Mouse (Mus musculus) midbrain, embryonic 13.5 days (tissue): ENCODE data around the gene Phf21a. TPM values are rescaled to one million over a fixed set of nuclear protein-coding genes. Genes with fewer than 3 reads are reported as not detected.

ENCODE experiments used
- ATAC-seq: fragments of 200-750 bp; cut with Nextera tagmentation; 2 replicates; pipeline ENCODE4 v1.8.0; 2017; ENCODE audit warnings: mild to moderate bottlenecking, moderate TSS enrichment, moderate library complexity
- H3K27ac ChIP-seq: fragments of 300-500 bp; sonication (generic); 2 replicates; pipeline ENCODE4 v1.5.1; 2015; ENCODE audit warnings: inconsistent platforms, mild to moderate bottlenecking, moderate library complexity
- H3K27me3 ChIP-seq: fragments of 300-500 bp; sonication (generic); 2 replicates; pipeline ENCODE4 v1.6.1; 2015; ENCODE audit warnings: mild to moderate bottlenecking, inconsistent platforms
- H3K36me3 ChIP-seq: fragments of 300-500 bp; sonication (generic); 2 replicates; pipeline ENCODE4 v1.6.1; 2015; ENCODE audit warnings: mild to moderate bottlenecking, inconsistent platforms
- H3K4me1 ChIP-seq: fragments of 300-500 bp; sonication (generic); replicated peaks from 2 replicates; pipeline ENCODE4 v1.6.1; 2015; ENCODE audit warnings: inconsistent platforms
- H3K4me2 ChIP-seq: fragments of 300-500 bp; sonication (generic); replicated peaks from 2 replicates; pipeline ENCODE4 v1.6.1; 2015; ENCODE audit warnings: moderate library complexity, mild to moderate bottlenecking, inconsistent platforms
- H3K4me3 ChIP-seq: fragments of 300-500 bp; sonication (generic); replicated peaks from 2 replicates; pipeline ENCODE4 v1.5.1; 2015; ENCODE audit warnings: mild to moderate bottlenecking, inconsistent platforms
- H3K9ac ChIP-seq: fragments of 300-500 bp; sonication (generic); replicated peaks from 2 replicates; pipeline ENCODE4 v1.6.1; 2015; ENCODE audit warnings: mild to moderate bottlenecking, inconsistent platforms
- H3K9me3 ChIP-seq: fragments of 300-500 bp; sonication (generic); 2 replicates; pipeline ENCODE4 v1.6.1; 2016; ENCODE audit warnings: mild to moderate bottlenecking, inconsistent platforms
- WGBS: fragments of 180-500 bp; shearing (Covaris S2); methylation state at CpG from one replicate; pipeline ENCODE4 v1.1.7; 2015; 5-methylcytosine and 5-hydroxymethylcytosine counted together
- polyA plus RNA-seq: library from polyadenylated mRNA; unstranded; fragments of >200 nt; fragmentation: Nextera tagmentation; extraction: Ambion mirVana; gene quantifications from 2 replicates; pipeline ENCODE4 v1.2.1, GENCODE M21; 2015

Phf21a gene
- polyA plus RNA-seq, 1 experiment from 2014 or later, result 48.8 TPM

GRCm38 (mm10) chr2:92164291-92164690, 71.4 kb downstream of the Phf21a start:
- Histone ChIP-seq H3K4me3 (no peak overlapping the region), H3K9me3 (no peaks in the 10 kb centered on the region), H3K36me3 (no peaks in the 10 kb centered on the region), H3K4me1 (no peaks in the 10 kb centered on the region), H3K9ac (no peak overlapping the region), H3K27me3 (no peaks in the 10 kb centered on the region), H3K4me2 (no peak overlapping the region), H3K27ac (no peak overlapping the region)
- WGBS, result 56% methylated on average over 10 of the region's 10 CpGs
- ATAC-seq, result no peak

GRCm38 (mm10) chr2:92166950-92167349, 74.0 kb downstream of the Phf21a start:
- no peak overlapping the region for H3K27ac ChIP-seq
- no peaks in the 10 kb centered on the region for H3K9me3 ChIP-seq
- H3K9ac ChIP-seq, result no peak overlapping the region
- no peaks in the 10 kb centered on the region for H3K36me3 ChIP-seq
- H3K27me3 ChIP-seq, result no peaks in the 10 kb centered on the region
- ATAC-seq, result no peak
- 78% methylated on average over 7 of the region's 7 CpGs for WGBS
- no peak overlapping the region for H3K4me2 ChIP-seq
- H3K4me1 ChIP-seq, result no peaks in the 10 kb centered on the region
- H3K4me3 ChIP-seq, result no peak overlapping the region

- Histone ChIP-seq H3K4me3 (no peak overlapping the region), H3K27ac (no peak overlapping the region), H3K4me1 (no peaks in the 10 kb centered on the region), H3K9ac (no peak overlapping the region), H3K9me3 (no peaks in the 10 kb centered on the region), H3K27me3 (no peaks in the 10 kb centered on the region), H3K4me2 (no peak overlapping the region), H3K36me3 (no peaks in the 10 kb centered on the region)
- ATAC-seq, result no peak
- 75% methylated on average over 8 of the region's 8 CpGs for WGBS
Measured at GRCm38 (mm10) chr2:92171046-92171643, 78.2 kb downstream of the Phf21a start.

- H3K4me2 ChIP-seq, result no peak overlapping the region
- H3K9ac ChIP-seq, result no peak overlapping the region
- H3K4me3 ChIP-seq, result no peak overlapping the region
- H3K27me3 ChIP-seq, result no peaks in the 10 kb centered on the region
- H3K9me3 ChIP-seq, result no peaks in the 10 kb centered on the region
- no peaks in the 10 kb centered on the region for H3K36me3 ChIP-seq
- no peak overlapping the region for H3K27ac ChIP-seq
- ATAC-seq, result no peak
- no peaks in the 10 kb centered on the region for H3K4me1 ChIP-seq
- WGBS, result 94% methylated on average over 5 of the region's 5 CpGs
Measured at GRCm38 (mm10) chr2:92172300-92172699, 79.4 kb downstream of the Phf21a start.

- 91% methylated on average over 4 of the region's 4 CpGs for WGBS
Measured at GRCm38 (mm10) chr2:92173186-92173585, 80.3 kb downstream of the Phf21a start.

GRCm38 (mm10) chr2:92174265-92174664, 81.3 kb downstream of the Phf21a start:
- H3K4me2 ChIP-seq, result no peak overlapping the region
- WGBS, result 43% methylated on average over 7 of the region's 7 CpGs
- no peaks in the 10 kb centered on the region for H3K4me1 ChIP-seq
- peak; percentile 48; the same call in 1 of the 2 replicates for ATAC-seq
- H3K27ac ChIP-seq, result no peak overlapping the region
- H3K36me3 ChIP-seq, result no peaks in the 10 kb centered on the region
- no peaks in the 10 kb centered on the region for H3K9me3 ChIP-seq
- no peaks in the 10 kb centered on the region for H3K27me3 ChIP-seq
- H3K4me3 ChIP-seq, result no peak overlapping the region
- no peak overlapping the region for H3K9ac ChIP-seq

More at GRCm38 (mm10) chr2:92173186-92173585, 80.3 kb downstream of the Phf21a start:
- ATAC-seq, result no peak
- H3K9ac ChIP-seq, result no peak overlapping the region
- H3K36me3 ChIP-seq, result no peaks in the 10 kb centered on the region
- H3K4me3 ChIP-seq, result no peak overlapping the region
- no peaks in the 10 kb centered on the region for H3K27me3 ChIP-seq
- no peaks in the 10 kb centered on the region for H3K9me3 ChIP-seq
- no peaks in the 10 kb centered on the region for H3K4me1 ChIP-seq
- no peak overlapping the region for H3K4me2 ChIP-seq
- H3K27ac ChIP-seq, result no peak overlapping the region

- no peak for ATAC-seq
- WGBS, result 97% methylated on average over 4 of the region's 4 CpGs
- no peak overlapping the region for H3K4me3 ChIP-seq
Measured at GRCm38 (mm10) chr2:92175002-92175401, 82.1 kb downstream of the Phf21a start.

GRCm38 (mm10) chr2:92176292-92176691, 83.4 kb downstream of the Phf21a start:
- H3K4me3 ChIP-seq, result no peak overlapping the region
- no peak overlapping the region for H3K9ac ChIP-seq
- H3K27ac ChIP-seq, result no peak overlapping the region
- H3K36me3 ChIP-seq, result no peaks in the 10 kb centered on the region
- H3K9me3 ChIP-seq, result no peaks in the 10 kb centered on the region
- H3K4me1 ChIP-seq, result no peaks in the 10 kb centered on the region
- no peak for ATAC-seq
- no peak overlapping the region for H3K4me2 ChIP-seq
- 51% methylated on average over 4 of the region's 4 CpGs for WGBS
- no peaks in the 10 kb centered on the region for H3K27me3 ChIP-seq

More at GRCm38 (mm10) chr2:92175002-92175401, 82.1 kb downstream of the Phf21a start:
- Histone ChIP-seq H3K27me3 (no peaks in the 10 kb centered on the region), H3K4me1 (no peaks in the 10 kb centered on the region), H3K27ac (no peak overlapping the region), H3K9me3 (no peaks in the 10 kb centered on the region), H3K4me2 (no peak overlapping the region), H3K9ac (no peak overlapping the region), H3K36me3 (no peaks in the 10 kb centered on the region)

GRCm38 (mm10) chr2:92182146-92182756, 89.3 kb downstream of the Phf21a start:
- Histone ChIP-seq H3K36me3 (no peaks in the 10 kb centered on the region), H3K27ac (peak overlapping the region; percentile 100), H3K4me1 (peaks cover 24% of the 10 kb centered on the region), H3K27me3 (no peaks in the 10 kb centered on the region), H3K9me3 (no peaks in the 10 kb centered on the region), H3K9ac (peak overlapping the region; percentile 87), H3K4me3 (peak overlapping the region; percentile 77), H3K4me2 (peak overlapping the region; percentile 85)
- WGBS, result under 1% methylated on average over 11 of the region's 11 CpGs
- no peak for ATAC-seq

- H3K27ac ChIP-seq, result peak overlapping the region; percentile 100
- H3K36me3 ChIP-seq, result no peaks in the 10 kb centered on the region
- under 1% methylated on average over 40 of the region's 41 CpGs for WGBS
- peak; percentile 71 for ATAC-seq
- H3K27me3 ChIP-seq, result no peaks in the 10 kb centered on the region
- peak overlapping the region; percentile 85 for H3K4me2 ChIP-seq
- H3K9ac ChIP-seq, result peak overlapping the region; percentile 87
- peaks cover 31% of the 10 kb centered on the region for H3K4me1 ChIP-seq
- H3K4me3 ChIP-seq, result peak overlapping the region; percentile 77
- H3K9me3 ChIP-seq, result no peaks in the 10 kb centered on the region
Measured at GRCm38 (mm10) chr2:92182981-92183501, 90.1 kb downstream of the Phf21a start.

- Histone ChIP-seq H3K4me2 (peak overlapping the region; percentile 85), H3K36me3 (no peaks in the 10 kb centered on the region), H3K4me1 (peaks cover 36% of the 10 kb centered on the region), H3K27ac (peak overlapping the region; percentile 100), H3K9me3 (no peaks in the 10 kb centered on the region), H3K27me3 (no peaks in the 10 kb centered on the region), H3K4me3 (peak overlapping the region; percentile 77), H3K9ac (peak overlapping the region; percentile 87)
- 3% methylated on average over 13 of the region's 40 CpGs for WGBS
- ATAC-seq, result peak; percentile 86
Measured at GRCm38 (mm10) chr2:92183613-92184076, 90.7 kb downstream of the Phf21a start.

- no peaks in the 10 kb centered on the region for H3K9me3 ChIP-seq
- no peaks in the 10 kb centered on the region for H3K27me3 ChIP-seq
- peak; percentile 63 for ATAC-seq
- 0% methylated on average over 17 of the region's 19 CpGs for WGBS
- peak overlapping the region; percentile 77 for H3K4me3 ChIP-seq
- H3K36me3 ChIP-seq, result no peaks in the 10 kb centered on the region
- H3K9ac ChIP-seq, result peak overlapping the region; percentile 87
- H3K27ac ChIP-seq, result peak overlapping the region; percentile 100
- H3K4me2 ChIP-seq, result peak overlapping the region; percentile 85
- H3K4me1 ChIP-seq, result peaks cover 43% of the 10 kb centered on the region
Measured at GRCm38 (mm10) chr2:92184077-92184921, 91.4 kb downstream of the Phf21a start.
